Mouse (Mus musculus): ENCODE measurements around the gene Slamf8. TPM values are rescaled to one million over a fixed set of nuclear protein-coding genes. Genes with fewer than 3 reads are reported as not detected.

Gene Slamf8
- total RNA-seq, 4 experiments from 2014 or later = not detected

GRCm38 (mm10) chr1:172593956-172594355, 3.6 kb upstream of the Slamf8 start:
- DNase-seq (ENCODE audit: low spot score in 2 of 2) = no peak

- DNase-seq (ENCODE audit: low spot score in 2 of 2) = no peak
Observed at GRCm38 (mm10) chr1:172593321-172593720, 3.0 kb upstream of the Slamf8 start.

- DNase-seq (ENCODE audit: low spot score in 2 of 2) = no peak
Observed at GRCm38 (mm10) chr1:172585612-172586567, 4.5 kb downstream of the Slamf8 start.

GRCm38 (mm10) chr1:172585026-172585425, 5.3 kb downstream of the Slamf8 start:
- DNase-seq (ENCODE audit: low spot score in 2 of 2) = no peak

- no peak for DNase-seq (ENCODE audit: low spot score in 2 of 2)
Observed at GRCm38 (mm10) chr1:172584271-172584670, 6.1 kb downstream of the Slamf8 start.

GRCm38 (mm10) chr1:172582436-172582835, 7.9 kb downstream of the Slamf8 start:
- DNase-seq (ENCODE audit: low spot score in 2 of 2) = no peak

GRCm38 (mm10) chr1:172580116-172580515, 10.3 kb downstream of the Slamf8 start:
- no peak for DNase-seq (ENCODE audit: low spot score in 2 of 2)

- no peak for DNase-seq (ENCODE audit: low spot score in 2 of 2)
Observed at GRCm38 (mm10) chr1:172567758-172568157, 22.6 kb downstream of the Slamf8 start.

- no peak for DNase-seq (ENCODE audit: low spot score in 2 of 2)
Observed at GRCm38 (mm10) chr1:172566131-172566530, 24.2 kb downstream of the Slamf8 start.

GRCm38 (mm10) chr1:172563465-172563828, 26.9 kb downstream of the Slamf8 start:
- DNase-seq (ENCODE audit: low spot score in 2 of 2) = no peak

GRCm38 (mm10) chr1:172562641-172563464, 27.5 kb downstream of the Slamf8 start:
- peak; percentile 13 to 41 for DNase-seq (ENCODE audit: low spot score in 2 of 2)

GRCm38 (mm10) chr1:172555638-172556037, 34.7 kb downstream of the Slamf8 start, which contains the start of gene Vsig8:
Gene Vsig8, plus strand, starts transcription at chr1:172555938.
- DNase-seq (ENCODE audit: low spot score in 2 of 2) = no peak

GRCm38 (mm10) chr1:172552623-172553022, 37.7 kb downstream of the Slamf8 start:
- DNase-seq (ENCODE audit: low spot score in 2 of 2) = no peak

- DNase-seq (ENCODE audit: low spot score in 2 of 2) = no peak
Observed at GRCm38 (mm10) chr1:172551009-172551408, 39.4 kb downstream of the Slamf8 start.

GRCm38 (mm10) chr1:172550551-172550951, 39.8 kb downstream of the Slamf8 start:
- DNase-seq (ENCODE audit: low spot score in 2 of 2) = no peak

GRCm38 (mm10) chr1:172549717-172550116, 40.7 kb downstream of the Slamf8 start:
- DNase-seq (ENCODE audit: low spot score in 2 of 2) = no peak

GRCm38 (mm10) chr1:172549314-172549713, 41.1 kb downstream of the Slamf8 start:
- DNase-seq (ENCODE audit: low spot score in 2 of 2) = no peak

- no peak for DNase-seq (ENCODE audit: low spot score in 2 of 2)
Observed at GRCm38 (mm10) chr1:172548501-172548900, 41.9 kb downstream of the Slamf8 start.

GRCm38 (mm10) chr1:172546062-172546461, 44.3 kb downstream of the Slamf8 start:
- no peak for DNase-seq (ENCODE audit: low spot score in 2 of 2)

GRCm38 (mm10) chr1:172540283-172540820, 50.0 kb downstream of the Slamf8 start:
- no peak for DNase-seq (ENCODE audit: low spot score in 2 of 2)

GRCm38 (mm10) chr1:172539827-172540226, 50.5 kb downstream of the Slamf8 start:
- no peak for DNase-seq (ENCODE audit: low spot score in 2 of 2)

- DNase-seq (ENCODE audit: low spot score in 2 of 2) = no peak
Observed at GRCm38 (mm10) chr1:172535116-172535515, 55.3 kb downstream of the Slamf8 start.
